Mouse (Mus musculus): ENCODE measurements around the gene Rnf181.

Rnf181 gene

GRCm38 (mm10) chr6:72326274-72326673 is 40.5 kb downstream of the Rnf181 start:
- no peak for DNase-seq (ENCODE audit: low spot score)

- DNase-seq (ENCODE audit: low spot score) = no peak
Measured at GRCm38 (mm10) chr6:72323786-72324508, 42.8 kb downstream of the Rnf181 start.

- no peak for DNase-seq (ENCODE audit: low spot score)
Measured at GRCm38 (mm10) chr6:72322936-72323335, 43.8 kb downstream of the Rnf181 start.

DNA sequence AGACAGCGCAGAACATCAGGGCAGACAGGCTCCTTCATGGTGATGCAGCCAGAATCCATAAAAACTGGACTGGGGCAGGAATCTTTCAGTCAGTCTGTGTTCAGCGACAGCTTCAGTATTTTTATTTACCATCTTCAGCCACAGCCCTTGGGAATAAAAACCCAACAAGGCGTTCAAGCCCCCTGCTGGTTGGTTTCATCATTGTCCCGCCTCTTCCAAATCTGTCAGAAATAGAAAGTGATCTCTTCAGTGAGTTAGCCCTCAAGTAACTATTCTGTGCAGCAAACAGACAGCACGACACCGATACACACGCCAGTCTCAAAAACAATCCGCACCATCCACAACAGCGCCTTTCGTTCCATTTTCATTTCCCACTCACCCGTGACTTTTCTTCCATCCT is 47.7 kb downstream of the Rnf181 start:
- peak; percentile 36 for DNase-seq (ENCODE audit: low spot score)

DNA sequence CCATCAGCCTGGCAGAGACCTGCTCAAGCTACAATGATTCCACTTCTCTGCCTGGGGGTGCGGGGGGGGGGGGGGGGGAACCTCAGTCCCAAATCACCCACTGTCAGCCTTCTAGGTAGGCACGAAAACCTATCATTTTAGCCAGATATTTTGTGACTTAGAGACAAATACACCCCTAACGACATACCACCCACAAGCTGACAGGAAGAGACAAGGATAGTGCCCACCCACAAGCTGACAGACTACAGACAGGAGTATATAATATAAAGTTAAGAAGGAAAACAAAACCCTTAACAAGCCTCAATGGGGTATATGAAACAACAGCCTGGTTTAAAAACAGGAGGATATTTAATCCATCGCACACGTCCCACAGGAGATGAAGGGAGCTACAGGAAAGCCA is 48.3 kb downstream of the Rnf181 start:
- no peak for DNase-seq (ENCODE audit: low spot score)

DNA sequence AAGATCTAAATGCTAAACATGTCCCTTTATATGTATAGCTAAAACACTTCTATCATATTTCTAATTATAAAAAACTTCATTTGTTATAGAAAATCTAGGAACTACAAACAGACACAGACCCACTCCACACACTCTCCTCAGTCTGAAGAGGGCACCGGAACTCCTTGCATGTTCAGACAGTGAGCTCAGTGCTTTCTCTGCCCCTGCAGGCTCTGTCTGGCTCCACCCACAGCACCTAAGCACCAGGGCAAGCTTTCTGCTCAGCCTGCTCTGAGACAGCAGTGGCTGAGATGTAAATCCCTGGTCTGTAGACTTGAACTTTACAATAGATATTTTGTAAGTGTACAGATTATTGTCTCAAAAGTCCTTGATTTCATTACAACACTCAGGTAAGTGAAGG is 50.7 kb downstream of the Rnf181 start:
- no peak for DNase-seq (ENCODE audit: low spot score)

DNA sequence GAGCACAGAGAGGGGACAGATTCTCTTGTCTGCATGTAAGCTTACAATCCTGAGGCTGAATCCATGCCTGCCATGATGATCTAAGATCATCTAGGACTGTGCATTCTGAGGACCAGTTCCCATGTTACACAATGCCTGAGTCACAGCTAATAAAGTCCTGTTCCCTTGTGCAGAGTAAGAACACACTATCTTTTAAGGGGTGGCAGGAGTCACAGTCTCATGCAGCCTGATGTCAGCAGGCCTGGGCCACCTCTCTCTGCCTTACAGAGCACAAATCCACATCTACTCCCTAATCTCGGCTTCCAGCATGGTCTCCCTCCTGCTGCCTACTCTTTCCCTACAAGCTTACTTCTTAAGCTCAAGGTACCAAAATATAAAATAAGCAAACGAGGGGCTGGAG is 51.4 kb downstream of the Rnf181 start:
- DNase-seq (ENCODE audit: low spot score) = no peak

DNA sequence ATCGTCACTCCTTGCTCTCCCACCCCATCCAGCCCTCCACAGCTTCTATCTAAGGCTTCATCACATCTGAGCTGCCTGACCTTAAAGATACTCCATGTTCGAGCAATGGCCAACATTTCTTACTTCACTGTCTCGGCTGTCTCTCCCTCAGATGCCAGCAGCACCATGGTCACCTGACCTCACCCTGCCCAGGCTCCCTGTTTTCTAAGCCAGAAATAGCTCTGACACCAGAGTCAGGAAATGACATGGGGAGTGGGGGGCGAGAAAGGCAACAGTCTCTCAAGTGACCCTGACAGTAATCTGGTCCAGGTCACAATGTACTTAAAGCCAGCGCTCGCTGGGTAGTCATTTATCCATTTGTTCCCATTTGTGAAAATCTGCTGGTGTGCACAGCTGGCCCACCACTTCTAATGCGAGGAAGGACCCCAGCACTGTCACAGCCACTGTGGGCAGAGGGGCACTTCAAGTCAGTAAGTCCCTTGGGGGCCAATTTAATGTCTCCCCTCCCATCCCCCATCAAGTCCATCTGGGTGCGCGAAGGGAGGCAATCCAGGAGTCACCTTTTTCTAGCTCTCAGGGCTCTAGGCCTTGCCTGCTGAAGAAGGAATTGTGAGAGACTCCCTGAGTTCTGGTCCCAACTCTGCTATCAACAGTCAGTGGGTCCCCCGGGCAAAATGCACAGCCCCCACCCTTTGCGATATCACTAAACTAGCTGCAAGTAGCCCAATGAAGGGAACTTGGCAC is 53.5 kb downstream of the Rnf181 start:
- no peak for DNase-seq (ENCODE audit: low spot score)

GRCm38 (mm10) chr6:72312198-72312597 is 54.6 kb downstream of the Rnf181 start:
- DNase-seq (ENCODE audit: low spot score) = no peak
